Mouse (Mus musculus): ENCODE data around the gene Pgpep1.

The Pgpep1 gene

DNA sequence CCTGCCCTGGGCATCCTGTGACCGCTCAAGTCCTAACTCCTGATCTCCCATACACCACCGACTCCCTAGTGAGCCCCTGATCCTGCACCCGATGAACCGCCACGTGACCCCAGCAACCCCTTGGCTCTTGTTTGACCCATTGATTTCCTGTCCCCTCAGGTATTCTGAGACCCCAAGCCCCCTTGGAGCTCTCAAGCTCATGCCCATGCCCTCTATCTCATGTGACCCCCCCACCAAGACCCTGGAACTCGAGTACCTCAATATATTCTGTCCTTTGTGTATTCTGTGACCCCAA lies 52.6 kb downstream of the Pgpep1 start:
- DNase-seq = no peak

DNA sequence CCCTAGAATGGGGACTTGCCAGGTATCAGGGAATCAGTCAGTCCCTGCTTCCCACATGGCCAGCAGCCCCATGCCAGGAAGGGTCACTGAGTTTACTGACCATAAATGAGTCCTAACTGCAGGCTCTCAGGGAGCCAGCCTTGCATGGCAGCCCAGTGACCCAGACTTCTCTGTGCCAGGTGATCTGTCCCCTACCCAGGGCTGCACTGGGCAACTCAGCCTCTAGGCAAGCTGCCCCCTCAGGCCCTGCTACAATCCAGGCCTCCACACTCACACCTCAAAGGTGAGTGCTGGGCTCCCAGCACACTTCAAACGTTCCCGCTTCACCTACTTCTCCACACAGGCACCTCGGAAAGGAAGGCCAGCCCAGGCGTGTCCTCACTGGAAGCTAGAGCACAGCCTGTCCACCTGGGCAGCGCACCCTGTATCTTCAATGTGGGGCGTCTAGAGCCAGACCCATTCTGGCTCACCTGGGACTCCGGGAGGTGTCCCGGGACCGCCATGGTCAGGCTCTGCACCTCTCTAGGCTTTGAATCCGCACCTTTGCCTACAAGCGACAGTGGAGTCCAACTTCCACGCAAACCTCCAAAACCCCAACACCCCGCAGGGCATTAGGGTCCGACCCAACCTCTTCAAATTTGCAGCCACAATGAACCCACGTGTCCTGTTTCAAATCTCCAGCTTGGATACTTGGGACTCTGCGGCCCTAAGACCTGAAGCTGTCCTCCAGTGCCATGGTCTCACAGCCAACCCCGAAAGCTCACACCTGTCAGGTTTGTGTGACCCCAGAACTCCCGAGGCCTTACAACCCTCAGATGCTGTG lies 53.2 kb downstream of the Pgpep1 start:
- peak; percentile 96 for DNase-seq

DNA sequence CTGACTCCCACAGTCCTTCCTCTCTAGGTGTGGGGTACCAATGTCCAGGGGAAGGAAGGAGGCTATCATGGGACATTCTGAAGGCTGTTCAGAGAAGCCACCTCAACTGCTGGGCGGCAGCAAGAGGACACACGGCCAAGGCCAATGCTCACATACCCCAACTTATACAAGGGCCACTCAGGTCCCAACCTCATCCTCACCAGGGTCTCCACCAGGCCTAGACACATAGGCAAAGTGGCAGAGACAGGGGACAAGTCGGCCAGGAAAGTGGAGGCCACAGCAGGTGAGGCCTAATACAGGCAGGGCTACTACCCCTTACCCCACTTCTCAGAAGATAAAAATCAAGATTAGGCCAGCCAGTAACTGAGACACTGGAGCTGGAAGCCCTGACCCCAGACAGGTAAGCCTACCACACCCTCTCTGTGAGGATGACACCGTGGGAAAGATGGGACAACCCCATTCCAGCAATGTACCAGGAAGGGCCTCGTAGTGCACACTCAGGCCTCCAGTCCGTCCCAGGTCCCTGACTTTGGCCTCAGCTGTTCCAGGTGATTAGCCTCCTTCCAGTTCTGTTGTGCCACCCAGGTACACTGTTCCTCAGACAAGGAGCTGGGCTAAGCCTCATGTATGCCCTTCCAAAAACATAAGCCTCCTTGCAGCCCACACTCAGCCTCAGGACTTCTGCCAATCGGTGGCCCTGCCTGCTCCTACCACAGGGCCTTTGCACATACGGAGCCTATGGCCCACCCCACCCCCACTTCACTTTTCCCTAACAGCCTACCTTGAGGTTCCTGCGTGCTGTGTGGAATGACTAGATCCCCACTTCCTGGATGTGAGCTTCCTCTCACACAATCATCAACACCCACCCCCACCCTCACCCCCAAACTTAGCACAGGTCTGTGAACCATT lies 54.1 kb downstream of the Pgpep1 start:
- DNase-seq = peak; percentile 94

- DNase-seq = peak; percentile 92
Observed at GRCm38 (mm10) chr8:70604558-70604957, 55.6 kb downstream of the Pgpep1 start.

DNA sequence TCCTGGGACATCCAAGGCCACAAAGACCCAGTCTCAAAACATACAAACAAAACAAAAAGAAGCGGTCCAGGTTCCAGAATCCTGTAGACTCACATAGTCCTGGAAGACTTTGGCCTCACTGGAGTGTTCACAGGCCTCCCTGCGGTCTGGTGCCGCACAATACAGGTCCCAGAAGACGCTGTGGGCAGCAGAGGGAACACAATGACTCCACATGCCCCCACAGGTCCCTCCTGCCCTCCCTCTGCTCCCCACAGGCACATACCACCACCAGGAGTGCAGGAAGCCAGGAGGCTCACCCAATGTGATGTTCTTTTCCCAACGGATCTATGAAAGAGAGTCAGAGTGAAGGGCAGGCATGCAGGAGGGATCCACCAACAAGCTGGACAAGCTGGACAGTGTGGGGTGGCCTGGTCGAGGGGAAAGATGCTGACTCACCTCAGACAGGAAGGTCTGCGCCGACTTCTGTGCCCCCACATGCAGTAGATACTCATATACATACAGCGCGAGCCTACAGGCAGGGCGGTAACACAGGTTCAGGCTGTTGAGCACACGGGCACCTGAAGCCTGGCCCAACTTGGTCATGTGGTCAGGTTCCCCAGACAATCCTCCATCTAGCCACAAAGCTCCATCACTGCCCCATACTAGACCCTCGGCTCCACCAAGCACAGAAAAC lies 57.9 kb downstream of the Pgpep1 start:
- DNase-seq = peak; percentile 92

DNA sequence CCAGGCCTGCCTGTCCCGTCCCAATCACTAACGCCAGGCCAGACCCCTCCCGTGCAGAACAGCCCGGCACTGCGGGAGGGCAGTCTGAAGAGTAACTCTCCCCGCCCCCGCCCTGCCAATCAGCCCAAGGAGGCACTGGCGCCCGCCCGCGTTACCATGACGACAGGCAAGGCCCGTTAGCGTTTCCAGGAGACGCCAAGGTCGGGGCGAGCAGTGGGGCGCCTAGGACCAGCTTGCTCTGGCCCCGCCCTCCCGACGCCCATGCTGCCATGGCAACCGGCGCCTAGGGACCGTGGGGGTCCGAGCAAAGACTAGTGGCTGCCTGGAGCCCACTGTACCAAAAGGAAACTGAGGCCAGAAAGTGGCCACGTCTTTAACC lies 58.9 kb downstream of the Pgpep1 start:
- peak; percentile 98 for DNase-seq

- DNase-seq = peak; percentile 98
Observed at GRCm38 (mm10) chr8:70600473-70601270, 59.5 kb downstream of the Pgpep1 start.

DNA sequence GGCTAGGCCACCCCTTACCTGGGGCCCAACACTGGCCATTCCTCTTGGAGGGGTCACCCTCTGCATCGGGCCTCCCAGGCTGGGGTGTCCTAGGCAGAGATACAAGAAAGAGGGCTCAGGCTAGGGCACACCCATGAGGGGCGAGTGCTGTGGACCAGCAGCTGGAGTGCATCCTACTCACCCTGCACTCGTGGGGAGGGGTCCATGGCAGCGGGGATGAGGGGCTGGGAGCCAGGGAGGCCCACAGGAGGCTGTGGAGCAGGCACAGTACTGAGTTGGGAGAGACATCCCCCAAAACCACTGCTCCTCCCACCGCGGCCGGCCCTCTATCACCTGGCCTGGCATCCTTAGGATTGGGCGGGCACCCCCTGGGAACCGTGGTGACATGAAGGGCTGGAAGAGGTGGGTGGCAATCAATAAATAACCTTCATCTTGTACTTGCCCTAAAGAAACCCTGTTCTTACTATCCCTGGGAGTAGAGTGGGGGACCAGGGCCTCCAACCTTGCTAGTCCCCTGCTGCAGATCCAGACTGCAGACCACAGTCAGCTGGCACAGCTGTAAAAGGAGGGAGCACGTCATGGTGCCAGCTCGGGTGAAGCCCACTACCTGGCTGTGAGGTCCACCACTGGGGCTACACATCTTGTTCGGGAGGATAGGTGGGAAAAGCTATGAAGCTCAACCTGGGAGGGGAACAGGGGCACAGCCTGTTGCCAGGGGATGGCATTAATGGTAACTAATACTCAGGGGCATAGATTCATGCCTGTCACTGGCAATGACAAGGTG lies 60.5 kb downstream of the Pgpep1 start:
- DNase-seq = peak; percentile 93

DNA sequence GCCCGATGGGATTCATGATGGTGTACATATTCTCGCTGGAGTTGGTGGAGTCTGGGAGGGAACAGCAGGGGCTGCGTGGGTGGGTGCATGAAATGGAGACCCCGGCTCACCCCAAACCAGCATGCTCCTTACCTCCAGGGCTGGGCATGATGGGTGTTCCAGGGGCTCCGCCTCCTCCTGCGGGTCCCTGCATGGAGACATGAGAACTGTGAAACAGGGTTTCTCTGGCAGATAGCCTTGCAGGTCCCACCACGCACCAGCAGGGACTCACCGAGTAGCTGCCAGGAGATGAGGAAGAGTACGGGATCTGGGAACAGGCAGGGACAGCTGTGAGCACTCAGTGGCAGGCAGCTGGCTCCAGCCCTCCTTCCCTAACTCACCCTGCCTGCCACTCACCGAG lies 61.5 kb downstream of the Pgpep1 start:
- DNase-seq = no peak

- DNase-seq = peak; percentile 97
Observed at GRCm38 (mm10) chr8:70598283-70598682, 61.9 kb downstream of the Pgpep1 start.

DNA sequence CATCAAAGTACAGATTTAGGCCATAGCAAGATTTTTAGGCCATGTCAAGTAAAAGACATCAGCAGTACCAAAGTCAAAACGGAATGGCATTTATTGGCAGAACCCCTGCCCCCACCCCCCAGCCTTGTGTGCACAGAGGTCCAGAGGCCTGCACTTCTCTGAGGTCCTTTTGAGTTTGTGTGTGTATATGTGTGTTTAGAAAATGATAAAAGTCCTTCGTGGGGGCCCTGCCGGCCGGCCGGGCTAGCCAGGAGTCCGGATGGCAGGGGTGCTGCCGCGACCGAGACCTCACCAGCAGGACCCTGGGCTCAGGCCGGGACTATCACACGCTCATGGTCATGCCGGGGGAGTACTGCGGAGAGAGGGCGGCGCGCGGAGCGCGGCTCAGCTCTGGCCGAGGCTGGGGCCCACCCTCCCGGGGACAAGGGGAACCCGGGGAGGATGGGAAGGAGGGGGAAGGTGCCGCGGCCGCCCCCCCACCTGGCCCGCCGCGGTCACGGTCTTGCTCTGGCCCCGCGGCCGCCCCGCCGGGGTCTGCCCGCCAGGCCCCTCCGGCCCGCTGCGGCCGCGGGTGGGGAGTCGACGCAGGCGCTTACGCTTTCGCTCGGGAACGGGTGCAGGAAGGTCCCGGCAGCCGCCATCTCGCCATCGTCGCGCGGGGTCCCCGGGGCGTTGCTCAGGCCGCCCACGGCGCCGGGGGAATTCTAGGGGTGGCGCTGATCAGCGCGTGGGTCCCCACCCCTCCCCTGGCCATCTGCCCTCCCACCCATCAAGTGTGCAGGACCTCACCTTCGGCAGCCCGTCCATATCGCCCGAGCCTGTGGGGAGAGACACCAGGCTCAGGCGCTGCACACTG lies 62.5 kb downstream of the Pgpep1 start:
- peak; percentile 94 for DNase-seq

GRCm38 (mm10) chr8:70596775-70597416 lies 63.3 kb downstream of the Pgpep1 start:
- peak; percentile 93 for DNase-seq

All from heart, adult 11 months (tissue).